Mouse (Mus musculus) limb, embryonic 14.5 days (tissue): Measurements from ENCODE around the gene Bpnt1. TPM values are rescaled to one million over a fixed set of nuclear protein-coding genes. Genes with fewer than 3 reads are reported as not detected.
A peak's percentile ranks its signal among the peaks of the same experiment; 100 is the strongest.

ENCODE experiments used
- ATAC-seq: fragments of 200-750 bp; cut with Nextera tagmentation; 2 replicates; pipeline ENCODE4 v1.8.0; 2017; ENCODE audit warnings: low read depth, moderate number of reproducible peaks, moderate TSS enrichment; ENCODE audit not compliant: low FRiP score
- DNase-seq: peaks from one replicate; pipeline ENCODE4 v3.0.0-alpha.2; 2015; ENCODE audit warnings: low spot score
- H3K27ac ChIP-seq: fragments of 300-500 bp; sonication (generic); replicated peaks from 2 replicates; pipeline ENCODE4 v1.5.1; 2014; ENCODE audit warnings: low read depth, mild to moderate bottlenecking, low read length, moderate library complexity, mixed read lengths
- H3K27me3 ChIP-seq: fragments of 300-500 bp; sonication (generic); 2 replicates; pipeline ENCODE4 v1.6.1; 2014; ENCODE audit warnings: low read length, mixed read lengths; ENCODE audit not compliant: control insufficient read depth, insufficient read depth
- H3K36me3 ChIP-seq: fragments of 300-500 bp; sonication (generic); 2 replicates; pipeline ENCODE4 v1.6.1; 2014; ENCODE audit warnings: mild to moderate bottlenecking, low read length, moderate library complexity, mixed read lengths; ENCODE audit not compliant: control insufficient read depth, insufficient read depth
- H3K4me1 ChIP-seq: fragments of 300-500 bp; sonication (generic); 2 replicates; pipeline ENCODE4 v1.6.1; 2014; ENCODE audit warnings: antibody characterized with exemption, low read length, mixed read lengths; ENCODE audit not compliant: control insufficient read depth, insufficient read depth
- H3K4me2 ChIP-seq: fragments of 300-500 bp; sonication (generic); replicated peaks from 2 replicates; pipeline ENCODE4 v1.6.1; 2014; ENCODE audit warnings: low read depth, mild to moderate bottlenecking, low read length, moderate library complexity; ENCODE audit not compliant: severe bottlenecking
- H3K4me3 ChIP-seq: fragments of 300-500 bp; sonication (generic); replicated peaks from 2 replicates; pipeline ENCODE4 v1.5.1; 2014; ENCODE audit warnings: low read length
- H3K9ac ChIP-seq: fragments of 300-500 bp; sonication (generic); 2 replicates; pipeline ENCODE4 v1.6.1; 2014; ENCODE audit warnings: mild to moderate bottlenecking, low read depth, low read length, moderate library complexity; ENCODE audit not compliant: severe bottlenecking
- H3K9me3 ChIP-seq: fragments of 300-500 bp; sonication (generic); 2 replicates; pipeline ENCODE4 v1.6.1; 2016; ENCODE audit warnings: low read length; ENCODE audit not compliant: control insufficient read depth
- POLR2A ChIP-seq: fragments of 200-500 bp; IDR thresholded peaks from 2 replicates; pipeline ENCODE4 v1.8.0; 2012; ENCODE audit warnings: inconsistent platforms, mild to moderate bottlenecking, moderate library complexity, borderline replicate concordance; ENCODE audit not compliant: insufficient read depth, insufficient read length; ENCODE audit errors: extremely low read depth
- WGBS: fragments of 180-500 bp; shearing (Covaris S2); extraction: QIAGEN DNeasy Blood & Tissue Kit; methylation state at CpG from one replicate; pipeline ENCODE4 v1.1.7; 2014; 5-methylcytosine and 5-hydroxymethylcytosine counted together
- polyA plus RNA-seq, 2 experiments: library from polyadenylated mRNA; depleted of rRNA in 1 of 2; stranded (reverse) in 1 of 2; unstranded in 1 of 2; fragments of >200 nt; fragmentation: Nextera tagmentation in 1 of 2; extraction: Ambion mirVana in 1 of 2; gene quantifications; 2 replicates each; pipeline versions ENCODE4 v1.2.1 to v1.2.3; 2012 to 2014

The Bpnt1 gene
- polyA plus RNA-seq (2012; rRNA removed) (27.0 and 30.1 TPM in 2 replicates), polyA plus RNA-seq (2014; fragmentation: Nextera tagmentation; extraction: Ambion mirVana) (8.8 and 11.6 TPM in 2 replicates)

- Histone ChIP-seq H3K9me3 (no peaks in the 10 kb centered on the region), H3K9ac (peak within 1 kb of the TSS; percentile 79), H3K27me3 (no peaks in the 10 kb centered on the region), H3K4me2 (peak within 1 kb of the TSS; percentile 65), H3K36me3 (peaks cover 5% of the 10 kb centered on the region), H3K4me3 (peak within 1 kb of the TSS; percentile 72), H3K27ac (peak within 1 kb of the TSS; percentile 81), H3K4me1 (peaks cover 15% of the 10 kb centered on the region)
- DNase-seq (peak; percentile 90), ATAC-seq (peak; percentile 83)
- TF ChIP-seq POLR2A = peak; percentile 76; the same call in 1 of the 2 replicates
- WGBS = under 1% methylated on average over 27 of the region's 32 CpGs
These were observed at the start of gene Bpnt1 for GRCm38 (mm10) chr1:185331983-185332430. Gene Bpnt1, plus strand, starts transcription at chr1:185332149.

- no peak for TF ChIP-seq POLR2A
- Histone ChIP-seq H3K4me3 (no peak overlapping the region), H3K9me3 (no peaks in the 10 kb centered on the region), H3K27me3 (no peaks in the 10 kb centered on the region), H3K9ac (no peak overlapping the region), H3K36me3 (peaks cover 95% of the 10 kb centered on the region), H3K27ac (no peak overlapping the region), H3K4me1 (peaks cover 2% of the 10 kb centered on the region; the same call in 1 of the 2 replicates), H3K4me2 (no peak overlapping the region)
- no peak for DNase-seq
- 95% methylated on average over 11 of the region's 11 CpGs for WGBS
- no peak for ATAC-seq
These were observed 49.1 kb upstream of the Bpnt1 start for GRCm38 (mm10) chr1:185282846-185283245.

DNA sequence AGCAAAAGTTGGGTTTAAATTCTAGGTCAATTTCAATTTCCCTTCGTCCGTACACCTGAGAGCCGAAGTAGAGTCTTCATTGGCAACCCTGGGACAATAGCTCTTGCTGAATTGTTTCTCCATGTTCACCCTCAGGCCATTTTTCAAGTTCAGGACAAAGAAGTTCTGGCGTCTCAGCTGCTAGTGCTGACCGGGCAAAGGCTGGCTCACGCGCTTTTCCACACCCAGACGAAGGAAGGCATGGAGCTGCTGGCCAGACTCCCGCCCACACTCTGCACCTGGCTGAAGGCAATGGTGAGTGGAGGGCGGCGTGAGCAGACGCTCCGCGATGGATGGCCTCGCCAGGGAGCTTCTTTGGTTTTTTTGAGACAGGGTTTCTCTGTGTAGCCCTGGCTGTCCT is 48.7 kb upstream of the Bpnt1 start:
- H3K27ac ChIP-seq = no peak overlapping the region
- H3K4me2 ChIP-seq = no peak overlapping the region
- no peak for TF ChIP-seq POLR2A
- H3K4me1 ChIP-seq = peaks cover 2% of the 10 kb centered on the region; the same call in 1 of the 2 replicates
- WGBS = 94% methylated on average over 15 of the region's 15 CpGs
- no peak for ATAC-seq
- H3K9me3 ChIP-seq = no peaks in the 10 kb centered on the region
- peaks cover 95% of the 10 kb centered on the region for H3K36me3 ChIP-seq
- H3K27me3 ChIP-seq = no peaks in the 10 kb centered on the region
- H3K4me3 ChIP-seq = no peak overlapping the region
- H3K9ac ChIP-seq = no peak overlapping the region
- no peak for DNase-seq

GRCm38 (mm10) chr1:185284740-185285139 is 47.2 kb upstream of the Bpnt1 start:
- Histone ChIP-seq H3K27me3 (no peaks in the 10 kb centered on the region), H3K4me1 (peaks cover 2% of the 10 kb centered on the region; the same call in 1 of the 2 replicates), H3K36me3 (peaks cover 85% of the 10 kb centered on the region), H3K27ac (no peak overlapping the region), H3K4me3 (no peak overlapping the region), H3K9ac (no peak overlapping the region), H3K9me3 (no peaks in the 10 kb centered on the region), H3K4me2 (no peak overlapping the region)
- no peak for TF ChIP-seq POLR2A
- WGBS = 62% methylated on average over 4 of the region's 4 CpGs
- ATAC-seq = no peak
- DNase-seq = peak; percentile 75

DNA sequence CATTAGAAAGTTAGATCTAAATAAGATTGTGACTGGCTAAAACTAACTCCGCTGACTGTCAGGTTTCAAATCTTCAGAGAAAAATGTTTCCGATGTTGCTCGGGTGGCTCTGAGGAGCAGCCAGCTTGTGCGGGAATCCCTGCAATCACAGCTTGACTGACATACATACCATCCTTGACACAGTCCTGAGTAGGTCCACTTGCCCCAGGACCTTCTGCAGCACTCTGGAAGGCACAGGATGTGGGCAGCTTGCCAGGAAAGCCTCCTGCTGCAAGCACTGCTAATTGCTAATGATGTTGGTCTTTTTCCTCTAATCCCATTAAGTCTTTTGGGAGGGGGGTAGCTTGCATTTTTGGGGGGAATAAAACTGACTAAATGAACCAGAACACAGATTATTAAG is 46.8 kb upstream of the Bpnt1 start:
- ATAC-seq (no peak), DNase-seq (no peak)
- no peak for TF ChIP-seq POLR2A
- Histone ChIP-seq H3K9me3 (no peaks in the 10 kb centered on the region), H3K9ac (no peak overlapping the region), H3K4me1 (peaks cover 2% of the 10 kb centered on the region; the same call in 1 of the 2 replicates), H3K4me3 (no peak overlapping the region), H3K27ac (no peak overlapping the region), H3K36me3 (peaks cover 84% of the 10 kb centered on the region), H3K4me2 (no peak overlapping the region), H3K27me3 (no peaks in the 10 kb centered on the region)
- 85% methylated on average over 4 of the region's 4 CpGs for WGBS

DNA sequence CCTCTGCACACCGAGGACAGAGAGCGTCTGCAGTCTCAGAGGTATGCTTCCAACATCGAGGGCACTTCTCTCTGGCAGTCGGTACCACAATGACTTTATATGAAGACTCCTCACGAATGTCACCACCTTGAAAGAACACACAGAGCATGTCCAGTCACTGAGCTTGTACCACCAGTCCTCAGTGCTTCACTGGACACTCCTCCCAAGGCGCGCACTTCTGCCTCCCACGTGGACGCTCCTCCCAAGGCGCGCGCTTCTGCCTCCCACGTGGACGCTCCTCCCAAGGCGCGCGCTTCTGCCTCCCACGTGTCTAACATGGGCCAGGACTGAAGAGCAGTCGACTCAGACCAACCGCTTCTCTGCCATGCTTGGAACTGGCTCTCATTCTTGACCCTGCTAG is 44.9 kb upstream of the Bpnt1 start:
- Histone ChIP-seq H3K27me3 (no peaks in the 10 kb centered on the region), H3K4me1 (peaks cover 2% of the 10 kb centered on the region; the same call in 1 of the 2 replicates), H3K36me3 (peaks cover 84% of the 10 kb centered on the region), H3K27ac (no peak overlapping the region), H3K4me3 (no peak overlapping the region), H3K9ac (no peak overlapping the region), H3K4me2 (no peak overlapping the region), H3K9me3 (no peaks in the 10 kb centered on the region)
- TF ChIP-seq POLR2A = no peak
- ATAC-seq = no peak
- 93% methylated on average over 20 of the region's 20 CpGs for WGBS
- no peak for DNase-seq
